Mouse (Mus musculus) embryonic facial prominence, embryonic 13.5 days (tissue): ENCODE results near the gene Vps37b. TPM values are rescaled to one million over a fixed set of nuclear protein-coding genes. Genes with fewer than 3 reads are reported as not detected.

ENCODE experiments used
- ATAC-seq: fragments of 200-750 bp; cut with Nextera tagmentation; 2 replicates; pipeline ENCODE4 v1.8.0; 2017; ENCODE audit warnings: low read depth; ENCODE audit not compliant: insufficient number of reproducible peaks, insufficient read depth, low FRiP score, low TSS enrichment
- H3K27ac ChIP-seq: fragments of 300-500 bp; sonication (generic); 2 replicates; pipeline ENCODE4 v1.5.1; 2015; ENCODE audit warnings: moderate library complexity, mild to moderate bottlenecking, inconsistent platforms
- H3K27me3 ChIP-seq: fragments of 300-500 bp; sonication (generic); 2 replicates; pipeline ENCODE4 v1.6.1; 2015; ENCODE audit warnings: mild to moderate bottlenecking, inconsistent platforms
- H3K36me3 ChIP-seq: fragments of 300-500 bp; sonication (generic); 2 replicates; pipeline ENCODE4 v1.6.1; 2015; ENCODE audit warnings: mild to moderate bottlenecking, inconsistent platforms
- H3K4me1 ChIP-seq: fragments of 300-500 bp; sonication (generic); 2 replicates; pipeline ENCODE4 v1.6.1; 2015; ENCODE audit warnings: inconsistent platforms
- H3K4me2 ChIP-seq: fragments of 300-500 bp; sonication (generic); 2 replicates; pipeline ENCODE4 v1.6.1; 2015; ENCODE audit warnings: moderate library complexity, mild to moderate bottlenecking, inconsistent platforms
- H3K4me3 ChIP-seq: fragments of 300-500 bp; sonication (generic); 2 replicates; pipeline ENCODE4 v1.5.1; 2015; ENCODE audit warnings: mild to moderate bottlenecking, inconsistent platforms
- H3K9ac ChIP-seq: fragments of 300-500 bp; sonication (generic); 2 replicates; pipeline ENCODE4 v1.6.1; 2015; ENCODE audit warnings: mild to moderate bottlenecking, inconsistent platforms
- H3K9me3 ChIP-seq: fragments of 300-500 bp; sonication (generic); 2 replicates; pipeline ENCODE4 v1.6.1; 2016; ENCODE audit warnings: inconsistent platforms
- WGBS: fragments of 180-500 bp; shearing (Covaris S2); methylation state at CpG from one replicate; pipeline ENCODE4 v1.1.7; 2015; ENCODE audit warnings: mixed read lengths; 5-methylcytosine and 5-hydroxymethylcytosine counted together
- microRNA-seq: library from miRNA; unstranded; fragments of <30 nt; microRNA quantifications from one replicate; pipeline ENCODE4, GENCODE M21; 2016
- polyA plus RNA-seq: library from polyadenylated mRNA; unstranded; fragments of >200 nt; fragmentation: Nextera tagmentation; extraction: Ambion mirVana; gene quantifications from 2 replicates; pipeline ENCODE4 v1.2.1, GENCODE M21; 2015

Gene Vps37b
- polyA plus RNA-seq, 1 experiment from 2014 or later: 39.0 TPM

- Histone ChIP-seq H3K27me3 (no peaks in the 10 kb centered on the region), H3K4me1 (peaks cover 10% of the 10 kb centered on the region; the same call in 1 of the 2 replicates), H3K27ac (no peak overlapping the region), H3K9me3 (no peaks in the 10 kb centered on the region), H3K9ac (no peak overlapping the region), H3K36me3 (no peaks in the 10 kb centered on the region), H3K4me2 (no peak overlapping the region), H3K4me3 (no peak overlapping the region)
- ATAC-seq: no peak
- 94% methylated on average over 8 of the region's 8 CpGs for WGBS
Observed at GRCm38 (mm10) chr5:123957213-123957612, 74.9 kb downstream of the Vps37b start.

Small RNA genes lying within 50 kb of the gene (microRNA-seq; reads per million reads assigned to microRNA genes)
- not detected for gene Mir7032

Other genes starting within 250 kb of the Vps37b start
- gene Hcar2, start 166.8 kb downstream of the Vps37b start, polyA plus RNA-seq: 0.26 and 0.59 TPM in 2 replicates
- gene Hcar1, start 152.2 kb downstream of the Vps37b start, polyA plus RNA-seq: 0.23 and 0.28 TPM in 2 replicates
- 167 and 174 TPM in 2 replicates for gene Denr, start 125.1 kb downstream of the Vps37b start, polyA plus RNA-seq
- 3.9 and 4.6 TPM in 2 replicates for gene Gm43518, start 104.9 kb downstream of the Vps37b start, polyA plus RNA-seq
- gene Ccdc62, start 101.6 kb downstream of the Vps37b start, polyA plus RNA-seq: 8.6 and 9.5 TPM in 2 replicates
- 9.6 and 12.3 TPM in 2 replicates for gene Hip1r, start 58.6 kb downstream of the Vps37b start, polyA plus RNA-seq
- 1.5 and 2.4 TPM in 2 replicates for gene Abcb9, start 63.5 kb upstream of the Vps37b start, polyA plus RNA-seq
- 18.8 and 20.7 TPM in 2 replicates for gene Ogfod2, start 80.0 kb upstream of the Vps37b start, polyA plus RNA-seq
- 113 and 122 TPM in 2 replicates for gene Arl6ip4, start 83.8 kb upstream of the Vps37b start, polyA plus RNA-seq
- 4.6 and 4.8 TPM in 2 replicates for gene Pitpnm2, start 217.5 kb upstream of the Vps37b start, polyA plus RNA-seq